In genomic region chr13:46501800-46502389, GRCm38 (mm10) we compare ENCODE assay signal across 8 mouse cellular contexts. TPM values are rescaled to one million over a fixed set of nuclear protein-coding genes. Genes with fewer than 3 reads are reported as not detected.
DNase-seq lines count a peak whose midpoint lies in the region; ATAC-seq and TF ChIP-seq lines count a peak whose summit lies in the region.

Gene Cap2, plus strand, starts transcription at chr13:46501848.

- no peaks in the 10 kb centered on the region for H3K4me1 ChIP-seq in embryonic facial prominence, embryonic 11.5 days (ENCODE audit: control insufficient read depth, insufficient read depth, low read length)
- no peaks in the 10 kb centered on the region; the same call in 1 of the 2 replicates for H3K4me1 ChIP-seq in heart, adult 2 months (ENCODE audit: control insufficient read depth, insufficient read depth, low read length)
- peaks cover 14% of the 10 kb centered on the region; the same call in 1 of the 2 replicates for H3K4me1 ChIP-seq in limb, embryonic 13.5 days
- 0 out of 2 replicates have a peak, but pooled peaks cover 5% of the 10 kb centered on the region for H3K4me1 ChIP-seq in midbrain, embryonic 14.5 days (ENCODE audit: control insufficient read depth, insufficient read depth, low read length)

- no peaks in the 10 kb centered on the region for H3K9me3 ChIP-seq in embryonic facial prominence, embryonic 11.5 days (replicated peaks; ENCODE audit: control insufficient read depth, low read length)
- H3K9me3 ChIP-seq in limb, embryonic 13.5 days = no peaks in the 10 kb centered on the region
- H3K9me3 ChIP-seq in midbrain, embryonic 14.5 days (ENCODE audit: control insufficient read depth, low read length) = no peaks in the 10 kb centered on the region

- TF ChIP-seq EP300 in heart, adult 2 months (IDR thresholded peaks at IDR 0.05; ENCODE audit: insufficient read depth, low read depth, low read length) = 0 out of 2 replicates have a peak, but pooled peaks have one; percentile 20

- peak within 1 kb of the TSS; percentile 88 for H3K4me2 ChIP-seq in embryonic facial prominence, embryonic 11.5 days (ENCODE audit: low read depth, low read length)
- peak within 1 kb of the TSS; percentile 89 for H3K4me2 ChIP-seq in limb, embryonic 13.5 days (replicated peaks)
- H3K4me2 ChIP-seq in midbrain, embryonic 14.5 days (ENCODE audit: low read length) = peak within 1 kb of the TSS; percentile 91

- H3K36me3 ChIP-seq in embryonic facial prominence, embryonic 11.5 days (replicated peaks; ENCODE audit: control insufficient read depth, insufficient read depth, low read depth, low read length) = no peaks in the 10 kb centered on the region
- no peaks in the 10 kb centered on the region for H3K36me3 ChIP-seq in heart, adult 2 months (ENCODE audit: control insufficient read depth, insufficient read depth, low read length)
- H3K36me3 ChIP-seq in limb, embryonic 13.5 days = no peaks in the 10 kb centered on the region
- no peaks in the 10 kb centered on the region for H3K36me3 ChIP-seq in midbrain, embryonic 14.5 days (ENCODE audit: control insufficient read depth, insufficient read depth, low read length)

- no peaks in the 10 kb centered on the region for H3K79me2 ChIP-seq in heart, adult 2 months (replicated peaks; ENCODE audit: control insufficient read depth, insufficient read depth, low read length)

- TF ChIP-seq POLR2A in heart, adult 2 months (IDR thresholded peaks at IDR 0.05; ENCODE audit: insufficient read depth, low read depth, low read length) = peak; percentile 48; the same call in 1 of the 2 replicates

- H3K27ac ChIP-seq in embryonic facial prominence, embryonic 11.5 days (replicated peaks; ENCODE audit: low read depth, low read length) = no peak within 1 kb of the TSS
- peak within 1 kb of the TSS; percentile 95 for H3K27ac ChIP-seq in heart, adult 2 months
- no peak within 1 kb of the TSS for H3K27ac ChIP-seq in limb, embryonic 13.5 days
- H3K27ac ChIP-seq in midbrain, embryonic 14.5 days (replicated peaks; ENCODE audit: low read depth, low read length) = no peak within 1 kb of the TSS

- DNase-seq in adrenal gland, postnatal 4 days (ENCODE audit: low spot score in 2 of 2) = peak; percentile 11 to 17
- peak; percentile 67 for DNase-seq in embryonic facial prominence, embryonic 11.5 days (ENCODE audit: low spot score)
- peak; percentile 79 to 86 for DNase-seq in heart, adult 2 months
- peak; percentile 5 for DNase-seq in kidney, adult 9 months
- peak; percentile 74 for DNase-seq in midbrain, embryonic 14.5 days
- peak; percentile 25 to 37 for DNase-seq in spleen, adult 18-20 months

- intact Hi-C loops in heart, adult 2 months (cut with DNase I) = loop anchor here (2.0 to 10.0 kb wide), 2 partner anchors 73 to 147 kb away; no protein-coding TSS in a partner anchor

- peak within 1 kb of the TSS; percentile 73 for H3K9ac ChIP-seq in embryonic facial prominence, embryonic 11.5 days (replicated peaks; ENCODE audit: low read length)
- H3K9ac ChIP-seq in heart, adult 2 months (ENCODE audit: low read depth, low read length) = peak within 1 kb of the TSS; percentile 69
- peak within 1 kb of the TSS; percentile 73 for H3K9ac ChIP-seq in limb, embryonic 13.5 days
- peak within 1 kb of the TSS; percentile 66 for H3K9ac ChIP-seq in midbrain, embryonic 14.5 days (replicated peaks; ENCODE audit: low read length)

- H3K27me3 ChIP-seq in embryonic facial prominence, embryonic 11.5 days (ENCODE audit: control insufficient read depth, insufficient read depth, low read length) = no peaks in the 10 kb centered on the region
- H3K27me3 ChIP-seq in heart, adult 2 months (ENCODE audit: control insufficient read depth, insufficient read depth, low read length) = no peaks in the 10 kb centered on the region; the same call in 1 of the 2 replicates
- H3K27me3 ChIP-seq in limb, embryonic 13.5 days = peaks cover 4% of the 10 kb centered on the region; the same call in 1 of the 2 replicates
- H3K27me3 ChIP-seq in midbrain, embryonic 14.5 days (ENCODE audit: control insufficient read depth, insufficient read depth, low read length) = peaks cover 4% of the 10 kb centered on the region; the same call in 1 of the 2 replicates

- WGBS in embryonic facial prominence, embryonic 11.5 days = under 1% methylated on average over 37 of the region's 42 CpGs
- 1% methylated on average over 39 of the region's 42 CpGs for WGBS in heart, adult 2 months
- under 1% methylated on average over 32 of the region's 42 CpGs for WGBS in limb, embryonic 13.5 days
- WGBS in midbrain, embryonic 14.5 days = under 1% methylated on average over 40 of the region's 42 CpGs

- H3K4me3 ChIP-seq in embryonic facial prominence, embryonic 11.5 days (ENCODE audit: low read depth, low read length) = peak within 1 kb of the TSS; percentile 60
- H3K4me3 ChIP-seq in heart, adult 2 months = peak within 1 kb of the TSS; percentile 60
- peak within 1 kb of the TSS; percentile 61 for H3K4me3 ChIP-seq in limb, embryonic 13.5 days
- peak within 1 kb of the TSS; percentile 53 for H3K4me3 ChIP-seq in midbrain, embryonic 14.5 days (replicated peaks; ENCODE audit: low read depth, low read length)

- 0 out of 2 replicates have a peak, but pooled peaks have one; percentile 20 for TF ChIP-seq CTCF in heart, adult 2 months (IDR thresholded peaks at IDR 0.05)

- peak; percentile 82; the same call in 1 of the 2 replicates for ATAC-seq in embryonic facial prominence, embryonic 11.5 days (replicated peaks; ENCODE audit: insufficient number of reproducible peaks, low FRiP score, low TSS enrichment, low read depth)
- ATAC-seq in limb, embryonic 13.5 days (ENCODE audit: low FRiP score, low read depth) = peak; percentile 75
- peak; percentile 58 for ATAC-seq in midbrain, embryonic 14.5 days (ENCODE audit: low FRiP score, low TSS enrichment)
- no peak for ATAC-seq in monocyte, adult 5-6 weeks (replicated peaks; ENCODE audit: insufficient number of reproducible peaks, low FRiP score, low TSS enrichment, poor library complexity, severe bottlenecking)

RNA-seq across cellular contexts. Expression of gene Cap2, which starts in this region (rescaled TPM):
- 10 to 100 TPM in 1 of 2 experiments, 1 to 10 TPM in 1; 3.5 to 10.8 TPM for total RNA-seq in adrenal gland, postnatal 4 days (2021)
- 7.9 and 8.8 TPM in 2 replicates for polyA plus RNA-seq in embryonic facial prominence, embryonic 11.5 days (2014; fragmentation: Nextera tagmentation; extraction: Ambion mirVana)
- 100 to 1,000 TPM; 135 to 147 TPM for total RNA-seq in heart, adult 2 months (2021)
- polyA plus RNA-seq in heart, adult 2 months (2012; rRNA removed) = 115 and 143 TPM in 2 replicates
- polyA plus RNA-seq in limb, embryonic 13.5 days (2015; fragmentation: Nextera tagmentation; extraction: Ambion mirVana) = 18.8 and 21.0 TPM in 2 replicates
- polyA plus RNA-seq in midbrain, embryonic 14.5 days (2014; fragmentation: Nextera tagmentation; extraction: Ambion mirVana) = 6.6 and 8.4 TPM in 2 replicates
- 1.1 TPM in 1 of 3 replicates, not detected in the others for total RNA-seq in monocyte, adult 5-6 weeks (2017)

Comparison
In these comparisons a context has a peak if more than half of its experiments do, and no peak if none do; other contexts are left out.
1. RNA of gene Cap2 (total RNA-seq): 135 to 147 TPM in heart, adult 2 months; 3.5 to 10.8 TPM in adrenal gland, postnatal 4 days and 1.1 TPM in monocyte, adult 5-6 weeks; every median in the first group is over 10 times any median in the second.
2. DNase-seq: peak in every context shown above with its lines; median percentile 82 in heart, adult 2 months; 74 in midbrain, embryonic 14.5 days; 67 in embryonic facial prominence, embryonic 11.5 days; 31 in spleen, adult 18-20 months; 14 in adrenal gland, postnatal 4 days; 5 in kidney, adult 9 months.
3. Peak in every context shown above with its lines, with median percentiles within 50 percentile points of each other: H3K4me2 ChIP-seq, H3K4me3 ChIP-seq and H3K9ac ChIP-seq.